Mouse (Mus musculus): ENCODE measurements around the gene Gm7982. TPM values are rescaled to one million over a fixed set of nuclear protein-coding genes. Genes with fewer than 3 reads are reported as not detected.
"Not testable (repeated sequence)": the region's sequence is repeated elsewhere in the genome, so short reads cannot be mapped to it uniquely, and the experiment has no call there.

Gene Gm7982
- polyA plus RNA-seq (2011; ENCODE audit: insufficient read length, low read depth, missing spikeins) = not detected in 2 replicates

GRCm38 (mm10) chr5:95741714-95742113, at the start of gene Gm7982:
Gene Gm7982, plus strand, starts transcription at chr5:95742014.
- H3K4me1 ChIP-seq (ENCODE audit: control insufficient read depth, insufficient read depth, low read length); H3K27ac ChIP-seq (ENCODE audit: insufficient read depth, low read length); H3K4me3 ChIP-seq (ENCODE audit: insufficient read depth, low read length): not testable (repeated sequence)

GRCm38 (mm10) chr5:95736073-95736472, 5.7 kb upstream of the Gm7982 start, which contains the start of gene Gm7978:
Gene Gm7978, minus strand, starts transcription at chr5:95736173.
- H3K4me1 ChIP-seq (ENCODE audit: control insufficient read depth, insufficient read depth, low read length); H3K27ac ChIP-seq (ENCODE audit: insufficient read depth, low read length); H3K4me3 ChIP-seq (ENCODE audit: insufficient read depth, low read length): not testable (repeated sequence)

- not testable (repeated sequence) for H3K4me3 ChIP-seq (ENCODE audit: insufficient read depth, low read length); H3K4me1 ChIP-seq (ENCODE audit: control insufficient read depth, insufficient read depth, low read length); H3K27ac ChIP-seq (ENCODE audit: insufficient read depth, low read length)
Measured at GRCm38 (mm10) chr5:95775690-95776089, 33.9 kb downstream of the Gm7982 start, which contains the start of gene E330014E10Rik. Gene E330014E10Rik, plus strand, starts transcription at chr5:95775990.

Other genes with a start within 250 kb of the Gm7982 start
- gene Gm3286, start 231.3 kb upstream of the Gm7982 start, polyA plus RNA-seq (2011; ENCODE audit: insufficient read length, low read depth, missing spikeins) = not detected in 2 replicates
- gene Gm7971, start 147.1 kb upstream of the Gm7982 start, polyA plus RNA-seq (2011; ENCODE audit: insufficient read length, low read depth, missing spikeins) = not detected in 2 replicates
- gene Gm7978, start 5.8 kb upstream of the Gm7982 start, polyA plus RNA-seq (2011; ENCODE audit: insufficient read length, low read depth, missing spikeins) = not detected in 2 replicates
- not detected in 2 replicates for gene E330014E10Rik, start 34.0 kb downstream of the Gm7982 start, polyA plus RNA-seq (2011; ENCODE audit: insufficient read length, low read depth, missing spikeins)
- not detected in 2 replicates for gene Cxcl13, start 214.9 kb downstream of the Gm7982 start, polyA plus RNA-seq (2011; ENCODE audit: insufficient read length, low read depth, missing spikeins)